Mouse (Mus musculus) embryonic facial prominence, embryonic 13.5 days (tissue): Measurements from ENCODE around the gene Atp6v1f. TPM values are rescaled to one million over a fixed set of nuclear protein-coding genes. Genes with fewer than 3 reads are reported as not detected.

ENCODE experiments used
- ATAC-seq: fragments of 200-750 bp; cut with Nextera tagmentation; 2 replicates; pipeline ENCODE4 v1.8.0; 2017; ENCODE audit warnings: low read depth; ENCODE audit not compliant: insufficient number of reproducible peaks, insufficient read depth, low FRiP score, low TSS enrichment
- H3K27ac ChIP-seq: fragments of 300-500 bp; sonication (generic); 2 replicates; pipeline ENCODE4 v1.5.1; 2015; ENCODE audit warnings: moderate library complexity, mild to moderate bottlenecking, inconsistent platforms
- H3K27me3 ChIP-seq: fragments of 300-500 bp; sonication (generic); 2 replicates; pipeline ENCODE4 v1.6.1; 2015; ENCODE audit warnings: mild to moderate bottlenecking, inconsistent platforms
- H3K36me3 ChIP-seq: fragments of 300-500 bp; sonication (generic); 2 replicates; pipeline ENCODE4 v1.6.1; 2015; ENCODE audit warnings: mild to moderate bottlenecking, inconsistent platforms
- H3K4me1 ChIP-seq: fragments of 300-500 bp; sonication (generic); 2 replicates; pipeline ENCODE4 v1.6.1; 2015; ENCODE audit warnings: inconsistent platforms
- H3K4me2 ChIP-seq: fragments of 300-500 bp; sonication (generic); 2 replicates; pipeline ENCODE4 v1.6.1; 2015; ENCODE audit warnings: moderate library complexity, mild to moderate bottlenecking, inconsistent platforms
- H3K4me3 ChIP-seq: fragments of 300-500 bp; sonication (generic); 2 replicates; pipeline ENCODE4 v1.5.1; 2015; ENCODE audit warnings: mild to moderate bottlenecking, inconsistent platforms
- H3K9ac ChIP-seq: fragments of 300-500 bp; sonication (generic); 2 replicates; pipeline ENCODE4 v1.6.1; 2015; ENCODE audit warnings: mild to moderate bottlenecking, inconsistent platforms
- H3K9me3 ChIP-seq: fragments of 300-500 bp; sonication (generic); 2 replicates; pipeline ENCODE4 v1.6.1; 2016; ENCODE audit warnings: inconsistent platforms
- WGBS: fragments of 180-500 bp; shearing (Covaris S2); methylation state at CpG from one replicate; pipeline ENCODE4 v1.1.7; 2015; ENCODE audit warnings: mixed read lengths; 5-methylcytosine and 5-hydroxymethylcytosine counted together
- polyA plus RNA-seq: library from polyadenylated mRNA; unstranded; fragments of >200 nt; fragmentation: Nextera tagmentation; extraction: Ambion mirVana; gene quantifications from 2 replicates; pipeline ENCODE4 v1.2.1, GENCODE M21; 2015

The Atp6v1f gene
- polyA plus RNA-seq, 1 experiment from 2014 or later: 233 TPM

DNA sequence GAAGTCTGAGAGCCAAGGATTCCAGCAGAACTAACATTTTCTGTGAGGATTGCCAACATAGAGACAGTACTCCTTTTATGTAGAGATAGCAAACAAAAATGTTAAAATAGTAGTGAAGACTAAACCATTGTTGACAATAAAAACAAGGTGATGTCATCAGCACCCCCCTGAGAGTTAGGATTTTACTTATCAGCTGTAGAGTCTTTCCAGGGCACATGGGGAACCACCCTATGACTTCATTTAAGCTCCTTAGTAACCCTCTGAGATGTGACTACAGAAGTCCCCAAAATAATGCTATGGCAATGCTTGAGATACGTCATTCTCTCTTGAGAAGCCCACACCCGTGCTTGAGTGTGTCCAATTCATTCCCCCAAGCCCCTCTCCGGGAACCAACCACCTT is 4.1 kb upstream of the Atp6v1f start:
- WGBS: 81% methylated on average over 3 of the region's 3 CpGs
- Histone ChIP-seq H3K9me3 (no peaks in the 10 kb centered on the region), H3K27ac (no peak overlapping the region), H3K9ac (no peak overlapping the region), H3K4me1 (peaks cover 2% of the 10 kb centered on the region), H3K4me2 (no peak overlapping the region), H3K36me3 (peaks cover 26% of the 10 kb centered on the region), H3K4me3 (no peak overlapping the region), H3K27me3 (no peaks in the 10 kb centered on the region)
- ATAC-seq: no peak

DNA sequence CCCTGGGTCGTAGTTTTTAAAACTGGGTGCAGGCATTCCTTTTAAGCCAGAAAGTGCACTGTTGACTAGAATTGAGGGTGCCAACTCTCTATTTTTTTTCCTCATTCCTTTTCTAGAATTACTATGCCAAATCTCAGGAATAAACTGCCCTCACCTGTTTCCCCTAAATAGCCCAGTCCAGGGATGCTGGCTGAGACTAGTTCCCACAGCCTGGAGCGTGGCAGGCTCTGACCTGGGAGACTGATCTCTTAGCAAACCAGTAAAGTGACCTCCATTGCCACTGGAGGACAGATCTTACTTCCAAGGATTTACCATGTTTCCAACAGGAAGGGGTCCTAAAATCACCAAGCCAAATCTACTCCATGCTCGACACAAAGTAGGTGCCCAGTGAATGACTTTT is 1.3 kb downstream of the Atp6v1f start:
- Histone ChIP-seq H3K4me1 (peaks cover 12% of the 10 kb centered on the region), H3K27ac (no peak overlapping the region), H3K36me3 (peaks cover 26% of the 10 kb centered on the region), H3K27me3 (no peaks in the 10 kb centered on the region), H3K9me3 (no peaks in the 10 kb centered on the region), H3K4me2 (peak overlapping the region; percentile 82), H3K4me3 (peak overlapping the region; percentile 76), H3K9ac (0 out of 2 replicates have a peak overlapping the region, but pooled peaks have one; percentile 84)
- 76% methylated on average over 3 of the region's 3 CpGs for WGBS
- no peak for ATAC-seq

DNA sequence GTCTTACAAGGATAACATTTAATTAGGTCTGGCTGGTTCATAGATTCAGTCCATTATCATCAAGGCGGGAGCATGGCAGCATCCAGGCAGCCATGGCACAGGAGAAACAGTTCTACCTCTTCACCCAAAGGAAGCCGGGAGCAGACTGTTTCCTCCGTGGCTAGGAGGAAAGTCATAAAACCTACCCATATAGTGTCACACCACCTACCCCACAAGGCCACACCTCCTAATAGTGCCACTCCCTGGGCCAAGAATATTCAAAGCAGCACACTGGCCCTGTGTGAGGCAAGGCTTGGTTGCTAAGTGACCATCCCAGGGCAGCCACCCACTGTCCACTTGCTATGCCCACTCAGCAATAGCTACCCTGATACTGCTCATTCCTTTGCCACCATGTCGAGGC is 3.6 kb downstream of the Atp6v1f start, which contains the start of gene Atp6v1fnb:
Gene Atp6v1fnb, plus strand, starts transcription at position 301 of the 400 bp plus-strand sequence.
- no peak for ATAC-seq
- no peaks in the 10 kb centered on the region for H3K9me3 ChIP-seq
- peaks cover 20% of the 10 kb centered on the region for H3K4me1 ChIP-seq
- H3K4me2 ChIP-seq: no peak within 1 kb of the TSS
- H3K27ac ChIP-seq: no peak within 1 kb of the TSS
- 95% methylated on average over 4 of the region's 4 CpGs for WGBS
- no peak within 1 kb of the TSS for H3K9ac ChIP-seq
- no peak within 1 kb of the TSS for H3K4me3 ChIP-seq
- peaks cover 26% of the 10 kb centered on the region for H3K36me3 ChIP-seq
- no peaks in the 10 kb centered on the region for H3K27me3 ChIP-seq

DNA sequence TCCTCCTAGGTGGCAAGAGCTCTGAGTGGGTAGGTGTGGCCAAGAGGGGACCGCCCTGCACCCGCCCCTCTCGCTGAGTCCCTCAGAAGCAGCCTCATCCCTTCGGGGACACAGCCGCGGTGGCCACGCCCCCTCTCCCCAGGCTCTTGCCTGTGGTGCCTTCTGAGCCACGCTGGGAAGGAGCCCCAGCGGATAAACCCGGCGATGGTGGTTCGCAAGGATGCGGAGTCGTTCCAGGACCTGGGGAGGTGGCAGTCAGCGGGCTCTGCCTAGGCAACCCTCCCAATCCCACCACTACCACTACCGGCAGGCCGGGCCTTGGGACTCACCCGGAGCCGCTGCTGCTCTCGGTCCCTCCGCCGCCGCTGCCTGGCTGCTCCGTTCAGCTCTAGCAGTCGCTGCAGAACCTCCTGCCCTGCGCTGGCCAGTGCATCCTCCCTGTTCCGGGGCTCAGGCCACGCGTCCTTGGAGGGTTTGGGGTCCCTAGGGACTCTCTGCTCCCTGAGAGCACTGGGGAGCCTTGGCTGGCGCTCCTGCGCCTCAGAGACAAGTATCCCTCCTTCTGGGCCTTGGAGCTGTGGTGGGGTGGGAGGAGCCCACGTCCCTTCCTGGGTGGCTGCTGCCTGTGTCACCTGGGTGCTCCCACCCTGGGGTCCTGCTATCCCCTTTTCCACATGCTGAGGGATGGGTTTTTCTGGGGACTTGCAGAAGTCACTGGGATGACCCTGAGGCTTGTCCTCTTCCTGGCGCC is 6.6 kb downstream of the Atp6v1f start:
- Histone ChIP-seq H3K36me3 (peaks cover 26% of the 10 kb centered on the region), H3K9me3 (no peaks in the 10 kb centered on the region), H3K4me2 (peak overlapping the region; percentile 70), H3K4me1 (peaks cover 11% of the 10 kb centered on the region), H3K4me3 (peak overlapping the region; percentile 47), H3K27me3 (no peaks in the 10 kb centered on the region), H3K27ac (no peak overlapping the region), H3K9ac (peak overlapping the region; percentile 68)
- WGBS: 3% methylated on average over 33 of the region's 33 CpGs
- ATAC-seq: peak; percentile 89

DNA sequence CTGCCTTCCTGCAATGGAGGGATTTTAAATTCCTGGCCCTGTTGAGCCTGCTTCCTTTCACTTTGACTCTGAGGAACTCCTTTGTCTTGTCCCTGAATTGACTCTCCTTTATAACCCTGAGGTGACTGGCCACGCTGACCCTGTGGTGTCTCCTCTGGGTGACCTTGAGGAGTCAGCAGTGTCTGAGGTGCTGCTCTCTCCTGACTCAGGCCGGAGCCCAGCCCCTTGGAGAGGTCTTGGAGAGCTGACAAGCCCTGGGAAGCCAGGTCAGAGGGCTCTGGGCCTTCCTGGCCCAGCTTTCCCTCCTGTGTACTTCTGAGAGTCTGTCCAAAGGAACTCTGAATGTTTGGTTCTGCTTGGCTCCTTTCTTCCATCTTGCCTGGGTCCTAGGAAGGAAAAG is 7.2 kb downstream of the Atp6v1f start:
- no peak overlapping the region for H3K27ac ChIP-seq
- no peak overlapping the region for H3K4me3 ChIP-seq
- peak overlapping the region; percentile 70 for H3K4me2 ChIP-seq
- no peak for ATAC-seq
- WGBS: 53% methylated on average over 2 of the region's 2 CpGs
- no peaks in the 10 kb centered on the region for H3K27me3 ChIP-seq
- no peaks in the 10 kb centered on the region for H3K9me3 ChIP-seq
- no peak overlapping the region for H3K9ac ChIP-seq
- H3K4me1 ChIP-seq: peaks cover 11% of the 10 kb centered on the region
- H3K36me3 ChIP-seq: peaks cover 25% of the 10 kb centered on the region

GRCm38 (mm10) chr6:29482691-29483090 is 15.2 kb downstream of the Atp6v1f start:
- peaks cover 10% of the 10 kb centered on the region; the same call in 1 of the 2 replicates for H3K4me1 ChIP-seq
- WGBS: 94% methylated on average over 13 of the region's 13 CpGs
- peaks cover 44% of the 10 kb centered on the region for H3K36me3 ChIP-seq
- no peaks in the 10 kb centered on the region for H3K9me3 ChIP-seq
- H3K9ac ChIP-seq: no peak overlapping the region
- H3K4me2 ChIP-seq: no peak overlapping the region
- no peak overlapping the region for H3K4me3 ChIP-seq
- H3K27me3 ChIP-seq: no peaks in the 10 kb centered on the region
- no peak for ATAC-seq
- H3K27ac ChIP-seq: no peak overlapping the region

- peaks cover 57% of the 10 kb centered on the region for H3K36me3 ChIP-seq
- no peaks in the 10 kb centered on the region for H3K27me3 ChIP-seq
- H3K4me3 ChIP-seq: peak overlapping the region; percentile 32
- H3K4me1 ChIP-seq: peaks cover 10% of the 10 kb centered on the region; the same call in 1 of the 2 replicates
- H3K27ac ChIP-seq: no peak overlapping the region
- WGBS: 11% methylated on average over 26 of the region's 26 CpGs
- no peaks in the 10 kb centered on the region for H3K9me3 ChIP-seq
- peak overlapping the region; percentile 54; the same call in 1 of the 2 replicates for H3K9ac ChIP-seq
- ATAC-seq: peak; percentile 30; the same call in 1 of the 2 replicates
- peak overlapping the region; percentile 65 for H3K4me2 ChIP-seq
Observed at GRCm38 (mm10) chr6:29484716-29485559, 17.4 kb downstream of the Atp6v1f start.

- Histone ChIP-seq H3K4me3 (no peak overlapping the region), H3K9me3 (no peaks in the 10 kb centered on the region), H3K36me3 (peaks cover 59% of the 10 kb centered on the region), H3K27ac (no peak overlapping the region), H3K4me2 (no peak overlapping the region), H3K4me1 (peaks cover 10% of the 10 kb centered on the region; the same call in 1 of the 2 replicates), H3K27me3 (no peaks in the 10 kb centered on the region), H3K9ac (no peak overlapping the region)
- WGBS: 52% methylated on average over 2 of the region's 2 CpGs
- ATAC-seq: no peak
Observed at GRCm38 (mm10) chr6:29485951-29486350, 18.4 kb downstream of the Atp6v1f start.

DNA sequence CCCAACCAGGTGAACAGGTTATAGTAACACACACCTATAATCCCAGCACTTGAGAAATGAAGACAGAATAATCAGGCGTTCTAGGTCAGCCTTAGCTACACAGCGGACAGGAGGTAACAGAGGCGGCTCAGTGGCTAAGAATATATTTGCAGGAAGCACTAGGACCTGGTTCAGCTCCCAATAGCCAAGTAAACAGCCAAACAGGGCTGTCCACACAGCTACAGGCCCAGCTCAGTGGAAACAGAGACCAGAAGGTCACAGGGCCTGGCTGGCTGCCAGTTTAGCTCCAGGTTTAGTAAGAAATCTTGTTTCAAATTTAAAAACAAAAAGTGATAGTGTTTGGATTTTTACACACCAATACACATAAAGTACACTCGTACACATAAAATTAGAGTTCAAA is 26.6 kb downstream of the Atp6v1f start:
- no peak overlapping the region for H3K4me3 ChIP-seq
- H3K4me2 ChIP-seq: no peak overlapping the region
- no peaks in the 10 kb centered on the region for H3K9me3 ChIP-seq
- no peak overlapping the region for H3K27ac ChIP-seq
- no peak overlapping the region for H3K9ac ChIP-seq
- ATAC-seq: no peak
- H3K36me3 ChIP-seq: peaks cover 53% of the 10 kb centered on the region
- WGBS: 79% methylated on average over 4 of the region's 4 CpGs
- no peaks in the 10 kb centered on the region for H3K4me1 ChIP-seq
- peaks cover 38% of the 10 kb centered on the region for H3K27me3 ChIP-seq

GRCm38 (mm10) chr6:29496270-29496669 is 28.8 kb downstream of the Atp6v1f start:
- Histone ChIP-seq H3K36me3 (peaks cover 58% of the 10 kb centered on the region), H3K4me1 (no peaks in the 10 kb centered on the region), H3K4me3 (no peak overlapping the region), H3K9me3 (no peaks in the 10 kb centered on the region), H3K9ac (no peak overlapping the region), H3K27me3 (peaks cover 38% of the 10 kb centered on the region), H3K27ac (no peak overlapping the region), H3K4me2 (0 out of 2 replicates have a peak overlapping the region, but pooled peaks have one; percentile 9)
- WGBS: 26% methylated on average over 25 of the region's 25 CpGs
- ATAC-seq: no peak

DNA sequence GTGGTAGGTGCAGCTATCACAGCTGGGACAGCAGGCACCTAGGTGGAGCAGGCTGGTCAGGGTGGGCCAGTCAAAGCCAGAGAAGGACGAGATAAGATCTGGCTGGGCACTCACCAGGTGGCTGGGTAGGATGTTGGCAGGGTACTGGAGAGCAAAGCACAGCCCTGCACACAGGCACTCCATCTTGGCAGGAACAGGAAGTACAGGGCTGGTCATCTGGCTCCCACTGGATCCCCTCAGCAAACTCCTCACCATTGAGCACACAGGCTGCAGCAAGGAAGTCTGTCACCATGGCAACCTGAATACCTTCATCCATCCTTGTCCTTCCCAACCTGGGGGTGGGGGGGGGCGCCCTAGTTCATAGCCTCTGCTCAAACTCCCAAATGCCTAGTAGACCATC is 30.3 kb downstream of the Atp6v1f start:
- H3K9me3 ChIP-seq: no peaks in the 10 kb centered on the region
- H3K9ac ChIP-seq: no peak overlapping the region
- H3K4me2 ChIP-seq: no peak overlapping the region
- H3K27me3 ChIP-seq: peaks cover 32% of the 10 kb centered on the region
- no peaks in the 10 kb centered on the region for H3K4me1 ChIP-seq
- H3K4me3 ChIP-seq: no peak overlapping the region
- H3K27ac ChIP-seq: no peak overlapping the region
- peaks cover 55% of the 10 kb centered on the region for H3K36me3 ChIP-seq
- WGBS: 47% methylated on average over 2 of the region's 2 CpGs
- no peak for ATAC-seq
